Mouse (Mus musculus) thymus, adult 2 months (tissue): Measurements from ENCODE around the gene Cdk11b.

ENCODE experiments used
- CTCF ChIP-seq: fragments of 200-500 bp; IDR thresholded peaks from 2 replicates; pipeline ENCODE4 v1.5.1; 2012; ENCODE audit warnings: mild to moderate bottlenecking, control low read depth, low read length, moderate library complexity, borderline replicate concordance; ENCODE audit not compliant: control insufficient read depth, poor library complexity, insufficient read depth; ENCODE audit errors: extremely low read depth
- POLR2A ChIP-seq: fragments of 200-500 bp; IDR thresholded peaks from 2 replicates; pipeline ENCODE4 v1.6.1; 2012; ENCODE audit warnings: mild to moderate bottlenecking, low read length, control low read depth, moderate library complexity; ENCODE audit not compliant: control insufficient read depth, poor library complexity, insufficient read depth; ENCODE audit errors: extremely low read depth

- TF ChIP-seq CTCF (peak; percentile 27; the same call in 1 of the 2 replicates), POLR2A (no peak)
Observed at GRCm38 (mm10) chr4:155580420-155580819, 44.2 kb upstream of the Cdk11b start.
